Comparison of ENCODE assay signal across 33 mouse cellular contexts in genomic region chr2:77720806-77721205, GRCm38 (mm10).
"Had no signal": no experiment of that assay in that cellular context is flagged by ENCODE, and none has a peak within 500 bp of the region (broad histone marks: within the 10 kb centered on the region; RNA-seq: fewer than 3 reads in every experiment).

No protein-coding gene starts in this region.

- H3K9me3 ChIP-seq: heart, embryonic 13.5 days; heart, embryonic 15.5 days; hindbrain, embryonic 10.5 days; hindbrain, embryonic 12.5 days; hindbrain, embryonic 13.5 days; hindbrain, embryonic 15.5 days; intestine, embryonic 15.5 days; kidney, embryonic 15.5 days had no signal

- H3K4me2 ChIP-seq: heart, embryonic 13.5 days; heart, embryonic 15.5 days; hindbrain, embryonic 12.5 days; hindbrain, embryonic 13.5 days; hindbrain, embryonic 14.5 days; hindbrain, embryonic 15.5 days; intestine, embryonic 15.5 days; kidney, embryonic 15.5 days had no signal

- H3K4me3 ChIP-seq: heart, embryonic 13.5 days; heart, embryonic 15.5 days; hindbrain, embryonic 10.5 days; hindbrain, embryonic 12.5 days; hindbrain, embryonic 13.5 days; hindbrain, embryonic 15.5 days; intestine, embryonic 15.5 days; kidney, embryonic 15.5 days; layer of hippocampus, adult 2 months; left cerebral cortex, adult 2 months had no signal

- H3K4me1 ChIP-seq: heart, embryonic 13.5 days; heart, embryonic 15.5 days; hindbrain, embryonic 10.5 days; hindbrain, embryonic 12.5 days; hindbrain, embryonic 13.5 days; hindbrain, embryonic 15.5 days; intestine, embryonic 15.5 days; kidney, embryonic 15.5 days had no signal

- H3K27me3 ChIP-seq: heart, embryonic 13.5 days; heart, embryonic 15.5 days; hindbrain, embryonic 12.5 days; hindbrain, embryonic 13.5 days; hindbrain, embryonic 15.5 days; intestine, embryonic 15.5 days; kidney, embryonic 15.5 days had no signal

- ATAC-seq: hindbrain, embryonic 16.5 days; hindbrain, postnatal 0 days; inflammation-experienced regulatory T-cells, adult 6 months; intestine, embryonic 15.5 days; intestine, embryonic 16.5 days; intestine, postnatal 0 days had no signal

- DNase-seq: heart, postnatal 10 days; heart, postnatal 14 days; heart, postnatal 36 days; heart, postnatal 4 days; kidney, adult 11 months; kidney, adult 18-20 months; kidney, adult 2 months; kidney, adult 8-10 months; kidney, adult 9 months; kidney, postnatal 10 days; kidney, postnatal 14 days; kidney, postnatal 25 days; kidney, postnatal 36 days; kidney, postnatal 4 days; layer of hippocampus, adult 9-11 months; layer of hippocampus, postnatal 36 days had no signal

- H3K36me3 ChIP-seq: heart, embryonic 13.5 days; heart, embryonic 15.5 days; hindbrain, embryonic 10.5 days; hindbrain, embryonic 12.5 days; hindbrain, embryonic 13.5 days; hindbrain, embryonic 15.5 days; intestine, embryonic 15.5 days; kidney, embryonic 15.5 days had no signal

- H3K9ac ChIP-seq: heart, embryonic 13.5 days; heart, embryonic 15.5 days; hindbrain, embryonic 12.5 days; hindbrain, embryonic 13.5 days; hindbrain, embryonic 14.5 days; hindbrain, embryonic 15.5 days; intestine, embryonic 15.5 days; kidney, embryonic 15.5 days had no signal

- H3K27ac ChIP-seq: heart, embryonic 13.5 days; heart, embryonic 15.5 days; hindbrain, embryonic 10.5 days; hindbrain, embryonic 12.5 days; hindbrain, embryonic 13.5 days; hindbrain, embryonic 14.5 days; hindbrain, embryonic 15.5 days; hindbrain, postnatal 0 days; intestine, embryonic 15.5 days; kidney, embryonic 15.5 days; kidney, postnatal 0 days; layer of hippocampus, adult 2 months; left cerebral cortex, adult 2 months had no signal
